Mouse (Mus musculus) megakaryocyte progenitor cell, adult 5-6 weeks (primary cell): ENCODE data around the gene Rhox2b. TPM values are rescaled to one million over a fixed set of nuclear protein-coding genes. Genes with fewer than 3 reads are reported as not detected.
"Not testable (repeated sequence)": the region's sequence is repeated elsewhere in the genome, so short reads cannot be mapped to it uniquely, and the experiment has no call there.

Source experiments
- ATAC-seq: replicated peaks from 2 replicates; pipeline ENCODE4 v1.8.0; 2016; ENCODE audit warnings: mild to moderate bottlenecking, moderate TSS enrichment, inconsistent platforms; ENCODE audit not compliant: poor library complexity
- total RNA-seq, 2 experiments: library from RNA; stranded (forward) in 1 of 2; stranded (reverse) in 1 of 2; fragments of 157-497, 149-512 nt in 1 of 2; fragments of 200-1000 nt in 1 of 2; gene quantifications; 2 replicates each; pipeline versions ENCODE4 v1.2.3 to v1.2.4; 2015 to 2017

Rhox2b gene
- total RNA-seq (2015) (not detected in 2 replicates), total RNA-seq (2017) (not detected in 2 replicates)

DNA sequence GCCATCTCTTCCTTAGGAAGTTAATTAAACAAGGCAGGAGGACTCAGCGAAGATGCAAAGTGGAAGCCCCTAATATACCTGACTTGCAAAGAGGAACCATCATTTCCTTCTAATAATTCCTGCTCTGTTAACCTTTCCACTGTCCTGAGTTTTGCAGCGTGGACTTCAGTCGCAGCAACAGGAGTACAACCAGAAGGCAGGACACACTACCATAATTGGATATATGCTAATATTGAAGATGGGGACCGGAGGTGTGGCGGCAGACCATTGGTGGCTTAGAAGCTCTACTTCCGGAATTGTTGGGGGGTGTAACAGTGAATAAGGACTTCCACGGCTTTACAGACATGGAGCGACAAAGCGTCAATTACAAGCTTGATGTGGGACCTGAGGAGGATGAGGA lies at the start of gene Rhox2b:
Rhox2b (plus strand) TSS at position 301 of the 400 bp plus-strand sequence.
- not testable (repeated sequence) for ATAC-seq

GRCm38 (mm10) chrX:37379728-37380127 lies 32.1 kb upstream of the Rhox2b start, which contains the start of gene Rhox3a2:
TSS of gene Rhox3a2 (plus strand) at chrX:37380028.
- ATAC-seq, result not testable (repeated sequence)

DNA sequence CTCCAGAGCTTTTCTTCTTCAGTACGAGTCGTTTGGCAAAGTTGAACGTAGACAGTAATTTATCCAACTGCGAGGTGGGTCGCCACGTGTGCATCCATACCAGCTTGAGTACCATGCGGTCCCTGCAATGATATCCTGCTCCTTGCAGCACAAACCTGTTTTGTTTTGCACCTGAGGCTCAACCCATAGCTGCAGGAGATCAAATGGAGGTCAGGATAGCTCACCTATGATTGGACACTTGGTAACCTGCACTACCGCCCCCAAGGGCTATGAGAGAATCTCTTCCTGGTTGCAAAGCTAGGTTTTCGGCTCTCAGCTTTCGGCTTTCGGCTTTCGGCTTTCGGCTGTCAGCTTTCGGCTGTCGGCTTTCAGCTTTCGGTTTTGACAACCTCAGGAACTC lies 21.3 kb upstream of the Rhox2b start, which contains the start of gene Rhox4a2:
Rhox4a2 (plus strand) TSS at position 301 of the 400 bp plus-strand sequence.
- ATAC-seq, result not testable (repeated sequence)

GRCm38 (mm10) chrX:37432194-37432593 lies 20.3 kb downstream of the Rhox2b start, which contains the start of gene Rhox4b:
TSS of gene Rhox4b (plus strand) at chrX:37432494.
- ATAC-seq, result not testable (repeated sequence)

DNA sequence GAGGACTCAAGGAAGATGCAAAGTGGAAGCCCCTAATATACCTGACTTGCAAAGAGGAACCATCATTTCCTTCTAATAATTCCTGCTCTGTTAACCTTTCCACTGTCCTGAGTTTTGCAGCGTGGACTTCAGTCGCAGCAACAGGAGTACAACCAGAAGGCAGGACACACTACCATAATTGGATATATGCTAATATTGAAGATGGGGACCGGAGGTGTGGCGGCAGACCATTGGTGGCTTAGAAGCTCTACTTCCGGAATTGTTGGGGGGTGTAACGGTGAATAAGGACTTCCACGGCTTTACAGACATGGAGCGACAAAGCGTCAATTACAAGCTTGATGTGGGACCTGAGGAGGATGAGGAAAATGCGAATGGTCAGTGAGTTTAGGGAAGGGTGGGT lies 41.5 kb downstream of the Rhox2b start, which contains the start of gene Rhox2c:
Rhox2c (plus strand) TSS at position 301 of the 400 bp plus-strand sequence.
- not testable (repeated sequence) for ATAC-seq

- ATAC-seq, result not testable (repeated sequence)
Observed at GRCm38 (mm10) chrX:37458285-37458684, 46.4 kb downstream of the Rhox2b start, which contains the start of gene Rhox3c. TSS of gene Rhox3c (plus strand) at chrX:37458585.

Other genes with a start within 250 kb of the Rhox2b start
- gene Akap14, start 243.2 kb upstream of the Rhox2b start, total RNA-seq (2015), result 0.20 TPM in 1 of 2 replicates, not detected in the other
- not detected in 2 replicates for gene Akap14, start 243.2 kb upstream of the Rhox2b start, total RNA-seq (2017)
- gene Ndufa1, start 220.9 kb upstream of the Rhox2b start, total RNA-seq (2015), result 169 and 211 TPM in 2 replicates
- gene Ndufa1, start 220.9 kb upstream of the Rhox2b start, total RNA-seq (2017), result 92.0 and 145 TPM in 2 replicates
- 6.6 and 9.7 TPM in 2 replicates for gene Rnf113a1, start 220.8 kb upstream of the Rhox2b start, total RNA-seq (2015)
- 4.4 and 6.0 TPM in 2 replicates for gene Rnf113a1, start 220.8 kb upstream of the Rhox2b start, total RNA-seq (2017)
- not detected in 2 replicates for gene Gm9, start 201.0 kb upstream of the Rhox2b start, total RNA-seq (2015)
- not detected in 2 replicates for gene Gm9, start 201.0 kb upstream of the Rhox2b start, total RNA-seq (2017)
- gene Rhox1, start 189.8 kb upstream of the Rhox2b start, total RNA-seq (2015), result not detected in 2 replicates
- gene Rhox1, start 189.8 kb upstream of the Rhox2b start, total RNA-seq (2017), result not detected in 2 replicates
- gene Rhox2a, start 167.1 kb upstream of the Rhox2b start, total RNA-seq (2015), result not detected in 2 replicates
- gene Rhox2a, start 167.1 kb upstream of the Rhox2b start, total RNA-seq (2017), result not detected in 2 replicates
- gene Rhox3a, start 162.1 kb upstream of the Rhox2b start, total RNA-seq (2015), result not detected in 2 replicates
- not detected in 2 replicates for gene Rhox3a, start 162.1 kb upstream of the Rhox2b start, total RNA-seq (2017)
- gene Rhox4a, start 146.7 kb upstream of the Rhox2b start, total RNA-seq (2015), result not detected in 2 replicates
- not detected in 2 replicates for gene Rhox4a, start 146.7 kb upstream of the Rhox2b start, total RNA-seq (2017)
- not detected in 2 replicates for gene Rhox3a2, start 32.0 kb upstream of the Rhox2b start, total RNA-seq (2015)
- not detected in 2 replicates for gene Rhox3a2, start 32.0 kb upstream of the Rhox2b start, total RNA-seq (2017)
- not detected in 2 replicates for gene Rhox4a2, start 21.2 kb upstream of the Rhox2b start, total RNA-seq (2015)
- gene Rhox4a2, start 21.2 kb upstream of the Rhox2b start, total RNA-seq (2017), result not detected in 2 replicates
- gene Rhox4b, start 20.4 kb downstream of the Rhox2b start, total RNA-seq (2015), result not detected in 2 replicates
- gene Rhox4b, start 20.4 kb downstream of the Rhox2b start, total RNA-seq (2017), result not detected in 2 replicates
- not detected in 2 replicates for gene Rhox2c, start 41.6 kb downstream of the Rhox2b start, total RNA-seq (2015)
- gene Rhox2c, start 41.6 kb downstream of the Rhox2b start, total RNA-seq (2017), result not detected in 2 replicates
- gene Rhox3c, start 46.5 kb downstream of the Rhox2b start, total RNA-seq (2015), result not detected in 2 replicates
- not detected in 2 replicates for gene Rhox3c, start 46.5 kb downstream of the Rhox2b start, total RNA-seq (2017)
- not detected in 2 replicates for gene Rhox4c, start 68.3 kb downstream of the Rhox2b start, total RNA-seq (2015)
- not detected in 2 replicates for gene Rhox4c, start 68.3 kb downstream of the Rhox2b start, total RNA-seq (2017)
- gene Rhox2d, start 81.4 kb downstream of the Rhox2b start, total RNA-seq (2015), result not detected in 2 replicates
- gene Rhox2d, start 81.4 kb downstream of the Rhox2b start, total RNA-seq (2017), result not detected in 2 replicates
- gene Rhox4d, start 102.3 kb downstream of the Rhox2b start, total RNA-seq (2015), result not detected in 2 replicates
- gene Rhox4d, start 102.3 kb downstream of the Rhox2b start, total RNA-seq (2017), result not detected in 2 replicates
- gene Rhox2e, start 118.4 kb downstream of the Rhox2b start, total RNA-seq (2015), result not detected in 2 replicates
- not detected in 2 replicates for gene Rhox2e, start 118.4 kb downstream of the Rhox2b start, total RNA-seq (2017)
- not detected in 2 replicates for gene Rhox3e, start 130.0 kb downstream of the Rhox2b start, total RNA-seq (2015)
- gene Rhox3e, start 130.0 kb downstream of the Rhox2b start, total RNA-seq (2017), result not detected in 2 replicates
- not detected in 2 replicates for gene Rhox4e, start 145.3 kb downstream of the Rhox2b start, total RNA-seq (2015)
- not detected in 2 replicates for gene Rhox4e, start 145.3 kb downstream of the Rhox2b start, total RNA-seq (2017)
- gene Rhox2f, start 159.3 kb downstream of the Rhox2b start, total RNA-seq (2015), result not detected in 2 replicates
- not detected in 2 replicates for gene Rhox2f, start 159.3 kb downstream of the Rhox2b start, total RNA-seq (2017)
- not detected in 2 replicates for gene Rhox3f, start 168.9 kb downstream of the Rhox2b start, total RNA-seq (2015)
- gene Rhox3f, start 168.9 kb downstream of the Rhox2b start, total RNA-seq (2017), result not detected in 2 replicates
- gene Rhox4f, start 195.6 kb downstream of the Rhox2b start, total RNA-seq (2015), result not detected in 2 replicates
- not detected in 2 replicates for gene Rhox4f, start 195.6 kb downstream of the Rhox2b start, total RNA-seq (2017)
- not detected in 2 replicates for gene Rhox3g, start 216.5 kb downstream of the Rhox2b start, total RNA-seq (2015)
- gene Rhox3g, start 216.5 kb downstream of the Rhox2b start, total RNA-seq (2017), result not detected in 2 replicates
- not detected in 2 replicates for gene Rhox2g, start 231.4 kb downstream of the Rhox2b start, total RNA-seq (2015)
- not detected in 2 replicates for gene Rhox2g, start 231.4 kb downstream of the Rhox2b start, total RNA-seq (2017)
- not detected in 2 replicates for gene Rhox4g, start 239.3 kb downstream of the Rhox2b start, total RNA-seq (2015)
- gene Rhox4g, start 239.3 kb downstream of the Rhox2b start, total RNA-seq (2017), result not detected in 2 replicates